Mouse (Mus musculus): ENCODE data around the gene Hdgfl2. TPM values are rescaled to one million over a fixed set of nuclear protein-coding genes. Genes with fewer than 3 reads are reported as not detected.

Gene Hdgfl2
- polyA plus RNA-seq, 1 experiment from 2014 or later: 59.0 TPM

- 59% methylated on average over 4 of the region's 4 CpGs for WGBS (ENCODE audit: insufficient replicate concordance)
- no peaks in the 10 kb centered on the region for H3K9me3 ChIP-seq (replicated peaks)
- H3K4me3 ChIP-seq (replicated peaks): no peak overlapping the region
- no peaks in the 10 kb centered on the region for H3K27me3 ChIP-seq
- H3K36me3 ChIP-seq: peaks cover 21% of the 10 kb centered on the region
- no peak for ATAC-seq (ENCODE audit: low read depth)
- H3K4me2 ChIP-seq: no peak overlapping the region
- H3K4me1 ChIP-seq (replicated peaks): 0 out of 2 replicates have a peak, but pooled peaks cover 3% of the 10 kb centered on the region
- no peak overlapping the region for H3K27ac ChIP-seq
- no peak overlapping the region for H3K9ac ChIP-seq
- no peak for DNase-seq
These were observed 27.5 kb downstream of the Hdgfl2 start for GRCm38 (mm10) chr17:56106981-56107380.

GRCm38 (mm10) chr17:56107736-56108135 lies 28.3 kb downstream of the Hdgfl2 start:
- DNase-seq: no peak

DNA sequence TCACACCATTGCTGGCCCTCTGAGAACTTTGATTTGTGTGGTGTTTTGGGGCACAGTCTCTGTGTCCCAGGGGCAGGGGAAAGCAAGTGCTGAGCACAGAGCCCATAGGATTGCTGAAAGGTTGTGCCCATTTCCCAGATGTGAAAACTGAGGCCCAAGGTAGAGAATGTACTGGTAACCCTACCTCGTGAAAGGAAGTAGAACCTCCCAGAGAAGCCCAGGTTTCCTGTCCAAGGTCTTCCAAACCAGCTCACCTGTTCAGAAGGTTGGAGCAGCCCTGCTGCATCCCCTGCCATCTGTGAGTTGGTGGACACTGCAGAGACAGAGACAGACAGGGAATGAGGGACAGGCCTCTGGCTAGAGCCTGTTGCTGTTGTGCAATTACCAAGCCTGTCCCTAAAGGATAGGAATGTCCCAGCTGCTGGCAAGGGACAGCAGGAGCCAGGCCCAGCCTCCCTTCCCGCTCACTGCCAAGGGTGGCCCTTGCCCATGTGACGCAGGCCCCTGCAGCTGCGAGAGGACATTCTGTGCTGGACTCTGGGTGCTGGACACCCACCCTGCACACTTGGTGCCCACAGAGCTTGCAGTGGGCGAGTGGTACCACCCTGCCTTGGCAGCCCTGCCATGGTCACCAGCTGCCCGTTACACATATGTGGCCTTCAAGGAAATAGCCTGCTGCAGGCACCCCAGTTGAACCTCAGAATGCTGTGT lies 29.1 kb downstream of the Hdgfl2 start:
- no peak overlapping the region for H3K4me2 ChIP-seq
- H3K36me3 ChIP-seq: 0 out of 2 replicates have a peak, but pooled peaks cover 6% of the 10 kb centered on the region
- DNase-seq: no peak
- H3K27me3 ChIP-seq: no peaks in the 10 kb centered on the region
- H3K9ac ChIP-seq: no peak overlapping the region
- no peak overlapping the region for H3K27ac ChIP-seq
- no peak overlapping the region for H3K4me3 ChIP-seq (replicated peaks)
- ATAC-seq (ENCODE audit: low read depth): 0 out of 2 replicates have a peak, but pooled peaks have one; percentile 19
- H3K4me1 ChIP-seq (replicated peaks): 0 out of 2 replicates have a peak, but pooled peaks cover 3% of the 10 kb centered on the region
- WGBS (ENCODE audit: insufficient replicate concordance): 72% methylated on average over 6 of the region's 6 CpGs
- H3K9me3 ChIP-seq (replicated peaks): no peaks in the 10 kb centered on the region

More at GRCm38 (mm10) chr17:56107736-56108135, 28.3 kb downstream of the Hdgfl2 start:
- 61% methylated on average over 2 of the region's 2 CpGs for WGBS (ENCODE audit: insufficient replicate concordance)
- Histone ChIP-seq H3K27me3 (no peaks in the 10 kb centered on the region), H3K4me3 (replicated peaks) (no peak overlapping the region), H3K9ac (no peak overlapping the region), H3K27ac (no peak overlapping the region), H3K9me3 (replicated peaks) (no peaks in the 10 kb centered on the region), H3K36me3 (peaks cover 14% of the 10 kb centered on the region), H3K4me1 (replicated peaks) (0 out of 2 replicates have a peak, but pooled peaks cover 3% of the 10 kb centered on the region), H3K4me2 (no peak overlapping the region)
- ATAC-seq (ENCODE audit: low read depth): no peak

GRCm38 (mm10) chr17:56109219-56110051 lies 30.0 kb downstream of the Hdgfl2 start, which contains the start of gene Plin4:
TSS of gene Plin4 (minus strand) at chr17:56109803.
- Histone ChIP-seq H3K36me3 (no peaks in the 10 kb centered on the region), H3K4me2 (no peak within 1 kb of the TSS), H3K9ac (no peak within 1 kb of the TSS), H3K4me1 (replicated peaks) (0 out of 2 replicates have a peak, but pooled peaks cover 3% of the 10 kb centered on the region), H3K27ac (no peak within 1 kb of the TSS), H3K4me3 (replicated peaks) (no peak within 1 kb of the TSS), H3K27me3 (no peaks in the 10 kb centered on the region), H3K9me3 (replicated peaks) (no peaks in the 10 kb centered on the region)
- 55% methylated on average over 10 of the region's 10 CpGs for WGBS (ENCODE audit: insufficient replicate concordance)
- ATAC-seq (ENCODE audit: low read depth) (peak; percentile 24; the same call in 1 of the 2 replicates), DNase-seq (no peak)

DNA sequence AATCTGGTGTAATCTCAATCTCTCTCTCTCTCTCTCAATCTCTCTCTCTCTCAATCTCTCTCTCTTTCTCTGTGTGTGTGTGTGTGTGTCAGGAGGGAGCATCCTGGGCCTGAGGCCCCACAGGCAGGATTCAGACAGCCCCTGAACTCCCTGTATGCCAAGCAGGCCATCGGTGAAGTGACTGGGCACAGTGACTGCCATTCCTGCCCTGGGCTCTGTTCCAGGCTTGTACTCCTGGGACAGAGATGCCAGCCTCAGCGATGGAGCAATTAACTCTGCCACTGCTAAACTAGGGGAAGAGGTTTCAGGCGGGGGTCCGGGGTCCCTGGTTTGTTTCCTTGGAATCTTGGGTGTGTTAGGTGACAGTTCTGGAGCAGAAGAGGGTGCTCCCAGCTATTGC lies 31.1 kb downstream of the Hdgfl2 start:
- Histone ChIP-seq H3K27ac (no peak overlapping the region), H3K9ac (no peak overlapping the region), H3K27me3 (no peaks in the 10 kb centered on the region), H3K4me1 (replicated peaks) (0 out of 2 replicates have a peak, but pooled peaks cover 3% of the 10 kb centered on the region), H3K4me2 (no peak overlapping the region), H3K9me3 (replicated peaks) (no peaks in the 10 kb centered on the region), H3K4me3 (replicated peaks) (no peak overlapping the region), H3K36me3 (no peaks in the 10 kb centered on the region)
- ATAC-seq (ENCODE audit: low read depth): no peak
- WGBS (ENCODE audit: insufficient replicate concordance): 52% methylated on average over 4 of the region's 4 CpGs
- DNase-seq: no peak

- no peaks in the 10 kb centered on the region for H3K9me3 ChIP-seq (replicated peaks)
- H3K4me2 ChIP-seq: no peak overlapping the region
- 0 out of 2 replicates have a peak, but pooled peaks cover 3% of the 10 kb centered on the region for H3K4me1 ChIP-seq (replicated peaks)
- no peak overlapping the region for H3K27ac ChIP-seq
- ATAC-seq (ENCODE audit: low read depth): no peak
- H3K27me3 ChIP-seq: no peaks in the 10 kb centered on the region
- H3K9ac ChIP-seq: no peak overlapping the region
- WGBS (ENCODE audit: insufficient replicate concordance): 40% methylated on average over 1 of the region's 1 CpGs
- H3K4me3 ChIP-seq (replicated peaks): no peak overlapping the region
- DNase-seq: no peak
- H3K36me3 ChIP-seq: no peaks in the 10 kb centered on the region
These were observed 31.6 kb downstream of the Hdgfl2 start for GRCm38 (mm10) chr17:56111021-56111420.

DNA sequence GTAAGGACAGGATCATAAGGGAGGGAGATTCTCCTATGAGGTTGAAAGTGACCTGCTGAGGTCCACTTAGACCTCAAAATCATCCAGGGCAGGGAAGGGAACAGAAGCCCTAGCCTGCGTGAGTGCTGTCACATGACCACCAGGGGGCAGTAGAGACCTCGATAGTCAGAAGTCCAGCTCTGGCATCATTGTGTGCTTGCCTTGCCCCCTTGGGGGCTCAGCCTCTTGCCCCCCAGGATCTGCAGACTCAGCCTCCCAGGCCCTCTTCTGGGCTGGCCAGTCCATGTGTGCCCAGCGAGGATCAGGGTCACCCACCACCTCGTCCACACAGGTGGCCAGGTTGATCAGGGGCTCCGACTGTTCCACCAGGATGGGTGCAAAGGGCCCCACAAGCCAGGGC lies 32.4 kb downstream of the Hdgfl2 start:
- Histone ChIP-seq H3K27ac (no peak overlapping the region), H3K36me3 (no peaks in the 10 kb centered on the region), H3K9me3 (replicated peaks) (no peaks in the 10 kb centered on the region), H3K9ac (no peak overlapping the region), H3K27me3 (peaks cover 8% of the 10 kb centered on the region; the same call in 1 of the 2 replicates), H3K4me2 (no peak overlapping the region), H3K4me3 (replicated peaks) (no peak overlapping the region), H3K4me1 (replicated peaks) (peaks cover 7% of the 10 kb centered on the region)
- ATAC-seq (ENCODE audit: low read depth) (no peak), DNase-seq (peak; percentile 43)
- WGBS (ENCODE audit: insufficient replicate concordance): 37% methylated on average over 5 of the region's 5 CpGs

DNA sequence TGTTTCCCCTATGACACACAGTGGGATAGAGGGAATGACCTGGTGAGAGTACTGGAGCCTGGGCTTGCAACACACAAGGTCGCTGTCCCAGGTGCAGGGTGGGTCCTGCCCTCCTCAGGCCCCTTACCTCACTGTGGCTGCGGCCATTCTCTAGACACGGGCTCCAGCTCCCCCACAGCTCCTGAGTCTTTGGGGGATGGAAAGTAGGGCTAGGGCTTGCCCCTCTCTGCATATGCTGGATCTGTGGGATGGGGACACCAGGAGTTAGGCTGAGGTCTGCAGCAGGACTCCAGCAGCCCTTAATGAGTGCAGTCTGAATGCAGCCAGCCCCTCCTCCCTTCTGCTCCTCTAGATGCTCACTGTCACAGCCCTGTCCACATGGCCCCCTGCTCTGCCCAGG lies 33.3 kb downstream of the Hdgfl2 start:
- no peak overlapping the region for H3K4me3 ChIP-seq (replicated peaks)
- no peak overlapping the region for H3K4me2 ChIP-seq
- WGBS (ENCODE audit: insufficient replicate concordance): 57% methylated on average over 3 of the region's 3 CpGs
- H3K36me3 ChIP-seq: no peaks in the 10 kb centered on the region
- H3K4me1 ChIP-seq (replicated peaks): peaks cover 15% of the 10 kb centered on the region
- H3K27me3 ChIP-seq: peaks cover 13% of the 10 kb centered on the region; the same call in 1 of the 2 replicates
- no peak overlapping the region for H3K27ac ChIP-seq
- no peaks in the 10 kb centered on the region for H3K9me3 ChIP-seq (replicated peaks)
- ATAC-seq (ENCODE audit: low read depth) (no peak), DNase-seq (no peak)
- H3K9ac ChIP-seq: no peak overlapping the region

DNA sequence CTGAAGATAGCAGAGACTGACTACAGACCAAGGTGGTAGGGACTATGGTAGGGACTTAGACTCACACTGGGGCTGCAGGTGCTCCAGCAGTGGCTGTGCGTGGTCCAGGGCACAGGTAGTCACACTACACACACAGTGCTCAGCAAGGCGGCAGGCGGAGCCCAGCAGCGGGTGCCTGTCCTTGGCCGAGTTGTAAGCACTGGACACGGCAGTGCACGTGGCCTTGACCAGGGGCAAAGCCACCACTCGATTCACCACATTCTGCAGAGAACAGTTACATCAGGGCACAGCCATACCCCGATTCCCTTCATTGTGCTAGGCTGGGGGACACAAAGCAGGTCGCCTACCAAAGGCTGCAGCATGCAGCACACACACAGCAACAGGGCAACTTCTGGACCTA lies 36.8 kb downstream of the Hdgfl2 start:
- Histone ChIP-seq H3K9me3 (replicated peaks) (no peaks in the 10 kb centered on the region), H3K36me3 (no peaks in the 10 kb centered on the region), H3K27me3 (peaks cover 45% of the 10 kb centered on the region), H3K4me1 (replicated peaks) (peaks cover 15% of the 10 kb centered on the region), H3K4me3 (replicated peaks) (no peak overlapping the region), H3K4me2 (no peak overlapping the region), H3K27ac (no peak overlapping the region), H3K9ac (no peak overlapping the region)
- DNase-seq (no peak), ATAC-seq (ENCODE audit: low read depth) (no peak)
- WGBS (ENCODE audit: insufficient replicate concordance): 55% methylated on average over 10 of the region's 10 CpGs

- DNase-seq: peak; percentile 42
- Histone ChIP-seq H3K9ac (no peak within 1 kb of the TSS), H3K4me2 (peak within 1 kb of the TSS; percentile 64), H3K36me3 (no peaks in the 10 kb centered on the region), H3K27ac (no peak within 1 kb of the TSS), H3K27me3 (peaks cover 56% of the 10 kb centered on the region), H3K4me3 (replicated peaks) (peak within 1 kb of the TSS; percentile 38), H3K9me3 (replicated peaks) (no peaks in the 10 kb centered on the region), H3K4me1 (replicated peaks) (peaks cover 15% of the 10 kb centered on the region)
- 3% methylated on average over 27 of the region's 27 CpGs for WGBS (ENCODE audit: insufficient replicate concordance)
- ATAC-seq (ENCODE audit: low read depth): peak; percentile 59
These were observed 37.8 kb downstream of the Hdgfl2 start, which contains the start of gene Plin5 for GRCm38 (mm10) chr17:56117251-56117710. TSS of gene Plin5 (minus strand) at chr17:56117596.

DNA sequence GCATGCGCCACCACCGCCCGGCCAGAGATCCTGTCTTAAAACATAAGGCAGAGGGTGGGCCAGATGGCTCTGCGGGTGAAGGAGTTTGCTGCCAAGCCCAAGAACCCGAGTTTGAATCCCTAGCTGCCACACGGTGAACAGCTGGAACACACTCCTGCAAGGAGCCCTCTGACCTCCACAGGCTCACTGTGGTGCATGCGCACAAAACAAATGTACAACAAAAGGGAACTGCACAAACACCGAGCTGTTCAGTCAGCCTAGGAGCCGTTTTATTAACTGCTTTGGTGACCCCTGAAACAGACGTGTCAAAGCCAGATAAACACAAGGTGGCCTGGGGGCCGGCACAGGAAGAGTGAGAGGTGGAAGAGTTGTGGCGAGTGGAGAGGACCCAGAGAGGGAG lies 40.0 kb downstream of the Hdgfl2 start:
- no peak for ATAC-seq (ENCODE audit: low read depth)
- Histone ChIP-seq H3K4me3 (replicated peaks) (no peak overlapping the region), H3K4me2 (0 out of 2 replicates have a peak overlapping the region, but pooled peaks have one; percentile 30), H3K27ac (no peak overlapping the region), H3K4me1 (replicated peaks) (peaks cover 22% of the 10 kb centered on the region), H3K9ac (no peak overlapping the region), H3K36me3 (peaks cover 3% of the 10 kb centered on the region; the same call in 1 of the 2 replicates), H3K9me3 (replicated peaks) (peaks cover 6% of the 10 kb centered on the region; the same call in 1 of the 2 replicates), H3K27me3 (peaks cover 77% of the 10 kb centered on the region)
- no peak for DNase-seq
- WGBS (ENCODE audit: insufficient replicate concordance): 30% methylated on average over 12 of the region's 12 CpGs

All from liver, embryonic 13.5 days (tissue).